ENCODE assay signal across 8 mouse cellular contexts in the genomic region with DNA sequence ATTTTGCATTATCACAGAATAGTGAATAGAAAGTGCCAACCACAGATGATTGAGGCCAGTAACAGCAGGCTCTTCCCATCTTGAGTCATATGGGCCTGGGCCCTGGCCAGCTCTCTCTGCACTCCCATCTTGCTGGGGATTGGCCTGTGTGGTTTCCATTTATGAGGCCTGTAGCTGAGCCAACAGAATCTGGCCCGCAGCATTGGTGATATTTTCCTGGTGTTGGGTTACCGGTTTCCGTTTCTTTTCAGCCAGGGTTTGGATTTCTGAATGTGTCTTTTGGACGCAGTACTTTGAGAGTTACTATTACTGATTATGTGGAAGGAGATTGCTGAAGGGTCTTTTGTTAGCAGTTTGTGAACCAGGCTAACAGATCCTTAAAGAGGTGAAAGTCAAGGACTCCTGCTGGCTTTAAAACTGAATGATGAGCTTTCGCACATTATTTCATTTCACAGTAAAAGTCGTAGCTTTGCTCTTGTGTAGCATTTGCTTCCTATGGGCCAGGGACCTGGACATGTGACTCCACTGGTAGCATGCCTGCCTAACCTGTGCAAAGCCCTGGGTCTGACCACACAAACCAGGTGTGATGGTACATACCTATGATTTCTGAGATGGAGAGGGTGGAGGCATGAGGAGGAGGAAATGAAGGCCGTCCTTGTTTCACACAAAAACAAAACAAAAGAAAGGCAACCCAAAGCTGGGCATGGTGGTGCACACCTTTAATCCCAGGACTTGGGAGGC. TPM values are rescaled to one million over a fixed set of nuclear protein-coding genes. Genes with fewer than 3 reads are reported as not detected.
A peak's percentile ranks its signal among the peaks of the same experiment; 100 is the strongest.
DNase-seq lines count a peak whose midpoint lies in the region; TF ChIP-seq lines count a peak whose summit lies in the region.

No protein-coding gene starts in this region.

- H3K4me3 ChIP-seq in left cerebral cortex, adult 2 months = no peak overlapping the region

- intact Hi-C loops in left cerebral cortex, postnatal 10 days (cut with DNase I) = no loop called here
- intact Hi-C loops in gastrocnemius, postnatal 14 days (cut with DNase I; ENCODE audit: low total_unique reads) = no loop called here
- intact Hi-C loops in left cerebral cortex, adult 2 months (cut with DNase I) = no loop called here

- no peak overlapping the region for H3K27ac ChIP-seq in left cerebral cortex, adult 2 months

- no peak for TF ChIP-seq CTCF in left cerebral cortex, adult 2 months (IDR thresholded peaks at IDR 0.05)

- DNase-seq in left cerebral cortex, postnatal 10 days (ENCODE audit: extremely low spot score in 1 of 2, low spot score in 2 of 2) = peak; percentile 56 to 66
- DNase-seq in left cerebral cortex, adult 9 months (ENCODE audit: low spot score in 2 of 2) = no peak
- DNase-seq in brain, adult 2 months (ENCODE audit: low read depth, low spot score) = peak; percentile 96
- DNase-seq in gastrocnemius, postnatal 14 days = peak; percentile 74
- peak; percentile 78 to 84 for DNase-seq in kidney, postnatal 4 days
- DNase-seq in skeletal muscle tissue, adult 2 months (ENCODE audit: low read depth, low spot score) = peak; percentile 47
- DNase-seq in spleen, postnatal 14 days (ENCODE audit: low spot score in 2 of 2) = no peak
- no peak for DNase-seq in left cerebral cortex, adult 2 months (ENCODE audit: extremely low spot score in 1 of 2, low spot score in 2 of 2)

RNA-seq across cellular contexts. Expression of gene Tiam2, which starts 5.5 kb away (rescaled TPM):
- 10 to 100 TPM; 60.8 to 61.2 TPM for total RNA-seq in left cerebral cortex, postnatal 10 days (2021)
- total RNA-seq in gastrocnemius, postnatal 14 days (2021) = 1 to 10 TPM; 3.1 to 3.9 TPM
- total RNA-seq in left cerebral cortex, adult 2 months (2021) = 10 to 100 TPM; 80.1 to 82.9 TPM

Comparison
In these comparisons a context has a peak if more than half of its experiments do, and no peak if none do; other contexts are left out.
1. DNase-seq: peak in left cerebral cortex, postnatal 10 days (2 of 2), brain, adult 2 months (single experiment), gastrocnemius, postnatal 14 days (single experiment), kidney, postnatal 4 days (2 of 2) and skeletal muscle tissue, adult 2 months (single experiment); none in left cerebral cortex, adult 9 months (0 of 2), spleen, postnatal 14 days (0 of 2) and left cerebral cortex, adult 2 months (0 of 2).
2. RNA of gene Tiam2, which starts 5.5 kb away (total RNA-seq): 80.1 to 82.9 TPM in left cerebral cortex, adult 2 months and 60.8 to 61.2 TPM in left cerebral cortex, postnatal 10 days; 3.1 to 3.9 TPM in gastrocnemius, postnatal 14 days; every median in the first group is over 10 times any median in the second.